Comparison of ENCODE assay signal across 8 mouse cellular contexts in genomic region chr10:82984950-82985699, GRCm38 (mm10). TPM values are rescaled to one million over a fixed set of nuclear protein-coding genes. Genes with fewer than 3 reads are reported as not detected.
DNase-seq lines count a peak whose midpoint lies in the region; ATAC-seq lines count a peak whose summit lies in the region.

TSS of gene Chst11 (plus strand) at chr10:82985498.

- H3K4me2 ChIP-seq in embryonic facial prominence, embryonic 12.5 days (replicated peaks), result peak within 1 kb of the TSS; percentile 87
- peak within 1 kb of the TSS; percentile 89 for H3K4me2 ChIP-seq in limb, embryonic 11.5 days (ENCODE audit: low read depth, severe bottlenecking)
- H3K4me2 ChIP-seq in midbrain, embryonic 13.5 days (replicated peaks), result peak within 1 kb of the TSS; percentile 91

- ATAC-seq in embryonic facial prominence, embryonic 12.5 days (ENCODE audit: insufficient number of reproducible peaks, insufficient read depth, low FRiP score, low TSS enrichment), result peak; percentile 89
- peak; percentile 86 for ATAC-seq in limb, embryonic 11.5 days (ENCODE audit: insufficient number of reproducible peaks, low FRiP score, low TSS enrichment, low read depth)
- peak; percentile 88 for ATAC-seq in midbrain, embryonic 13.5 days

- under 1% methylated on average over 65 of the region's 67 CpGs for WGBS in embryonic facial prominence, embryonic 12.5 days
- WGBS in limb, embryonic 11.5 days, result under 1% methylated on average over 52 of the region's 67 CpGs
- under 1% methylated on average over 50 of the region's 67 CpGs for WGBS in midbrain, embryonic 13.5 days

- H3K36me3 ChIP-seq in embryonic facial prominence, embryonic 12.5 days, result no peaks in the 10 kb centered on the region
- no peaks in the 10 kb centered on the region for H3K36me3 ChIP-seq in limb, embryonic 11.5 days (ENCODE audit: control insufficient read depth, insufficient read depth, low read length)
- H3K36me3 ChIP-seq in midbrain, embryonic 13.5 days, result no peaks in the 10 kb centered on the region

- peaks cover 18% of the 10 kb centered on the region for H3K27me3 ChIP-seq in embryonic facial prominence, embryonic 12.5 days
- peaks cover 13% of the 10 kb centered on the region for H3K27me3 ChIP-seq in limb, embryonic 11.5 days (ENCODE audit: control insufficient read depth, insufficient read depth, low read length)
- peaks cover 34% of the 10 kb centered on the region for H3K27me3 ChIP-seq in midbrain, embryonic 13.5 days

- H3K4me3 ChIP-seq in embryonic facial prominence, embryonic 12.5 days, result peak within 1 kb of the TSS; percentile 79
- peak within 1 kb of the TSS; percentile 79 for H3K4me3 ChIP-seq in limb, embryonic 11.5 days (ENCODE audit: low read depth, low read length)
- H3K4me3 ChIP-seq in midbrain, embryonic 13.5 days (replicated peaks), result peak within 1 kb of the TSS; percentile 80

- H3K9ac ChIP-seq in embryonic facial prominence, embryonic 12.5 days, result peak within 1 kb of the TSS; percentile 76
- H3K9ac ChIP-seq in limb, embryonic 11.5 days (ENCODE audit: low read length), result peak within 1 kb of the TSS; percentile 79
- peak within 1 kb of the TSS; percentile 87 for H3K9ac ChIP-seq in midbrain, embryonic 13.5 days (replicated peaks)

- H3K4me1 ChIP-seq in embryonic facial prominence, embryonic 12.5 days, result peaks cover 14% of the 10 kb centered on the region
- H3K4me1 ChIP-seq in limb, embryonic 11.5 days (ENCODE audit: control insufficient read depth, insufficient read depth, low read length), result peaks cover 8% of the 10 kb centered on the region
- H3K4me1 ChIP-seq in midbrain, embryonic 13.5 days (replicated peaks), result peaks cover 43% of the 10 kb centered on the region

- H3K27ac ChIP-seq in embryonic facial prominence, embryonic 12.5 days, result peak within 1 kb of the TSS; percentile 89
- H3K27ac ChIP-seq in limb, embryonic 11.5 days (replicated peaks; ENCODE audit: low read depth, low read length), result peak within 1 kb of the TSS; percentile 61; the same call in 1 of the 2 replicates
- peak within 1 kb of the TSS; percentile 90 for H3K27ac ChIP-seq in midbrain, embryonic 13.5 days

- H3K9me3 ChIP-seq in embryonic facial prominence, embryonic 12.5 days, result no peaks in the 10 kb centered on the region
- no peaks in the 10 kb centered on the region for H3K9me3 ChIP-seq in limb, embryonic 11.5 days (ENCODE audit: control insufficient read depth, low read length)
- no peaks in the 10 kb centered on the region for H3K9me3 ChIP-seq in midbrain, embryonic 13.5 days

- DNase-seq in 3134 (ENCODE audit: extremely low read depth, insufficient read length, low spot score), result peak; percentile 91
- DNase-seq in adrenal gland, postnatal 10 days, result peak; percentile 87
- DNase-seq in heart, adult 18-20 months, result peak; percentile 80 to 83
- peak; percentile 81 for DNase-seq in kidney, adult 18-20 months
- DNase-seq in limb, embryonic 11.5 days (ENCODE audit: low spot score), result peak; percentile 84
- DNase-seq in spleen, adult 18-20 months, result peak; percentile 66 to 78

RNA-seq across cellular contexts. Expression of gene Chst11, which starts in this region (rescaled TPM):
- total RNA-seq in adrenal gland, postnatal 10 days (2021), result 10 to 100 TPM; 23.2 to 23.3 TPM
- polyA plus RNA-seq in embryonic facial prominence, embryonic 12.5 days (2016; fragmentation: Nextera tagmentation; extraction: Ambion mirVana), result 2.2 and 2.4 TPM in 2 replicates
- total RNA-seq in heart, adult 18-20 months (2021), result 1 to 10 TPM; 2.5 to 3.2 TPM
- polyA plus RNA-seq in limb, embryonic 11.5 days (2014; fragmentation: Nextera tagmentation; extraction: Ambion mirVana), result 2.0 and 3.0 TPM in 2 replicates
- polyA plus RNA-seq in midbrain, embryonic 13.5 days (2015; fragmentation: Nextera tagmentation; extraction: Ambion mirVana), result 2.9 TPM in 2 replicates

Comparison
In these comparisons a context has a peak if more than half of its experiments do, and no peak if none do; other contexts are left out.
1. Peak in every context shown above with its lines: DNase-seq, ATAC-seq, H3K4me3 ChIP-seq and H3K27ac ChIP-seq.
2. RNA of gene Chst11 (total RNA-seq): 23.2 to 23.3 TPM in adrenal gland, postnatal 10 days; 2.5 to 3.2 TPM in heart, adult 18-20 months; every median in the first group is over 4 times any median in the second.